Mouse (Mus musculus): ENCODE measurements at regions not wholly inside any gene's neighbourhood (a gene's known extent, or its start where the extent isn't known, plus 50 kb on each side); places are given as distances from the start of the nearest gene placed in this dataset.

DNA sequence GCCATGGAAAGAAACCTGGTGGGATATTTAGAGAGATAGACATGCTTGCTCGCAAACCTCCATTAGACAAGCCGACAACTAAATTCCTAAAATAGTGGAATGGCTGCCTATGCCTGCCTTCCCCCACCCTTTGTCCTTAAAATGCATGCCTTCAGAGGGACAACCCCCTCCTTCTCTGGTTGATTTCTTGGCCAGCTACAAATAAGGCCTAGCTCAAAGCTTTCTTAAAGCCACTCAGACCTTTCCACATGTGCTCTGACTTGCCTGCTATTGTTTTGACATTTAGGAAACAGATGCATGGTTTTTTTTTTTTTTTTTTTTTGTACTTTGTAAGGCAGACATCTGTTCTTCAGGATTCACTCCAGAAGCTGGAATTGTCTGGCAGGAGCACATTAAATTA lies 105.8 kb upstream of the Adgrl4 start:
- no peak for TF ChIP-seq FLI1 (IDR thresholded peaks at IDR 0.05; ENCODE audit: low read length)
- no peak for TF ChIP-seq GATA1 (IDR thresholded peaks at IDR 0.05; ENCODE audit: borderline replicate concordance, low read length)

Measured in megakaryocyte, embryonic 14.5 days (primary cell).